Comparison of ENCODE assay signal across 30 mouse cellular contexts in the genomic region with DNA sequence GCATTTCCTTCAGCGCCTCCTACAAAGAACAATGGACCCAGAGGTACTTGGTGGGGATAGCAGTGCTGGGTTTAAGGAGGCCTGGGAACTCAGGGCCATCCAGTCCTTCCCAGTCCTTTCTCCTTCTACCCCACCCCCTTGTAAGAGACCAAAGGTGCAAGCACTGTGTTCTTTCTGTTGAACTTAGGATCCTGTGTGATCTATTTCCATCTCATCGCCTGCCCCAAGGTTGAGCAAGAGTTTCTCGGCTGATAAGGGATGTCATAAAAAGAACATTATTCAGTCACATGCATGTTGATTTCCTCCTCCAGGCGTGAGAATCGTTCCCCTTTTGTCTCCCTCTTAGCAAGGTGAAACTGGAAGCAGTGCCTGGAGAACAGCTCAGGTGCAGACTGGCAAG. TPM values are rescaled to one million over a fixed set of nuclear protein-coding genes. Genes with fewer than 3 reads are reported as not detected.
DNase-seq lines count a peak whose midpoint lies in the region; ATAC-seq and TF ChIP-seq lines count a peak whose summit lies in the region.
"Had no signal": no experiment of that assay in that cellular context is flagged by ENCODE, and none has a peak within 500 bp of the region (broad histone marks: within the 10 kb centered on the region; RNA-seq: fewer than 3 reads in every experiment).

No protein-coding gene starts in this region.

- H3K27me3 ChIP-seq in stomach, embryonic 15.5 days (replicated peaks) = no peaks in the 10 kb centered on the region
- no peaks in the 10 kb centered on the region for H3K27me3 ChIP-seq in stomach, postnatal 0 days (ENCODE audit: control insufficient read depth, insufficient read depth, low read length)
- no peaks in the 10 kb centered on the region for H3K27me3 ChIP-seq in intestine, embryonic 16.5 days (replicated peaks; ENCODE audit: control insufficient read depth, insufficient read depth, low read length)
- H3K27me3 ChIP-seq in small intestine, adult 2 months (ENCODE audit: control insufficient read depth, insufficient read depth, low read length) = no peaks in the 10 kb centered on the region
- H3K27me3 ChIP-seq in cerebellum, adult 2 months (ENCODE audit: control insufficient read depth, insufficient read depth, low read length) = no peaks in the 10 kb centered on the region
- H3K27me3 ChIP-seq: CH12.LX; embryonic facial prominence, embryonic 13.5 days; forebrain, embryonic 12.5 days; forebrain, embryonic 15.5 days; heart, embryonic 15.5 days; hindbrain, embryonic 15.5 days; Patski had no signal

- no peak for TF ChIP-seq CTCF in stomach, postnatal 0 days (IDR thresholded peaks at IDR 0.05; ENCODE audit: low read depth)
- no peak for TF ChIP-seq CTCF in small intestine, adult 2 months (IDR thresholded peaks at IDR 0.05; ENCODE audit: extremely low read depth, insufficient read length, insufficient replicate concordance, low read depth, low read length)
- TF ChIP-seq CTCF in cerebellum, adult 2 months (IDR thresholded peaks at IDR 0.05; ENCODE audit: borderline replicate concordance, insufficient read depth, low read depth, low read length) = no peak

- peaks cover 2% of the 10 kb centered on the region; the same call in 1 of the 2 replicates for H3K36me3 ChIP-seq in stomach, embryonic 15.5 days
- peaks cover 6% of the 10 kb centered on the region; the same call in 1 of the 2 replicates for H3K36me3 ChIP-seq in stomach, postnatal 0 days (ENCODE audit: control insufficient read depth, insufficient read depth, low read length)
- H3K36me3 ChIP-seq in intestine, embryonic 16.5 days (ENCODE audit: control insufficient read depth, insufficient read depth, low read length) = no peaks in the 10 kb centered on the region; the same call in 1 of the 2 replicates
- peaks cover 9% of the 10 kb centered on the region for H3K36me3 ChIP-seq in small intestine, adult 2 months (ENCODE audit: control insufficient read depth, insufficient read depth, low read length)

- no peaks in the 10 kb centered on the region for H3K9me3 ChIP-seq in stomach, embryonic 15.5 days
- H3K9me3 ChIP-seq in stomach, postnatal 0 days (ENCODE audit: control insufficient read depth, low read length) = no peaks in the 10 kb centered on the region
- no peaks in the 10 kb centered on the region for H3K9me3 ChIP-seq in intestine, embryonic 16.5 days (ENCODE audit: control insufficient read depth, low read length)
- H3K9me3 ChIP-seq: embryonic facial prominence, embryonic 10.5 days; embryonic facial prominence, embryonic 13.5 days; forebrain, embryonic 12.5 days; forebrain, embryonic 15.5 days; G1E; heart, embryonic 15.5 days; hindbrain, embryonic 15.5 days had no signal

- TF ChIP-seq POLR2A in small intestine, adult 2 months (IDR thresholded peaks at IDR 0.05; ENCODE audit: low read depth, low read length) = no peak
- no peak for TF ChIP-seq POLR2A in cerebellum, adult 2 months (IDR thresholded peaks at IDR 0.05; ENCODE audit: borderline replicate concordance, insufficient read depth, low read length)

- 0 out of 2 replicates have a peak, but pooled peaks have one; percentile 53 for ATAC-seq in stomach, embryonic 15.5 days (ENCODE audit: insufficient read depth, low FRiP score, low read depth)
- no peak for ATAC-seq in stomach, postnatal 0 days (ENCODE audit: low FRiP score, low TSS enrichment)
- ATAC-seq in intestine, embryonic 16.5 days = peak; percentile 98
- ATAC-seq: forebrain, embryonic 15.5 days; Patski had no signal

- DNase-seq in stomach, postnatal 0 days (ENCODE audit: low spot score) = no peak
- no peak for DNase-seq in c-Kit-positive CD71-positive TER-119-positive erythroid progenitor cells, embryonic 14.5 days (ENCODE audit: low spot score)
- no peak for DNase-seq in layer of hippocampus, postnatal 25 days (ENCODE audit: extremely low spot score in 1 of 2, low spot score in 1 of 2)
- DNase-seq in cerebellum, adult 2 months = no peak
- DNase-seq: adrenal gland, postnatal 10 days; adrenal gland, postnatal 36 days; B cell, adult 2 months; cerebellum, adult 11 months; cerebellum, adult 8-10 months; cerebellum, postnatal 10 days; cerebellum, postnatal 36 days; embryo, embryonic 11 days; gastrocnemius, postnatal 36 days; heart, adult 11 months; heart, postnatal 10 days; heart, postnatal 36 days had no signal

- H3K27ac ChIP-seq in stomach, embryonic 15.5 days = no peak overlapping the region
- no peak overlapping the region for H3K27ac ChIP-seq in stomach, postnatal 0 days (replicated peaks)
- H3K27ac ChIP-seq in intestine, embryonic 16.5 days (ENCODE audit: low read length) = peak overlapping the region; percentile 97
- peak overlapping the region; percentile 67 for H3K27ac ChIP-seq in small intestine, adult 2 months (ENCODE audit: insufficient read depth, low read depth, low read length)
- H3K27ac ChIP-seq in cerebellum, adult 2 months (ENCODE audit: insufficient read depth, low read length) = no peak overlapping the region
- H3K27ac ChIP-seq: embryonic facial prominence, embryonic 10.5 days; embryonic facial prominence, embryonic 13.5 days; forebrain, embryonic 12.5 days; forebrain, embryonic 15.5 days; heart, embryonic 15.5 days; hindbrain, embryonic 15.5 days had no signal

- H3K4me3 ChIP-seq in stomach, embryonic 15.5 days (replicated peaks) = no peak overlapping the region
- no peak overlapping the region for H3K4me3 ChIP-seq in stomach, postnatal 0 days (ENCODE audit: low read depth, low read length)
- no peak overlapping the region for H3K4me3 ChIP-seq in intestine, embryonic 16.5 days (ENCODE audit: low read length)
- H3K4me3 ChIP-seq in small intestine, adult 2 months (ENCODE audit: low read depth, low read length) = no peak overlapping the region
- no peak overlapping the region for H3K4me3 ChIP-seq in cerebellum, adult 2 months (replicated peaks; ENCODE audit: insufficient read depth, low read depth, low read length)
- H3K4me3 ChIP-seq: embryonic facial prominence, embryonic 10.5 days; embryonic facial prominence, embryonic 13.5 days; erythroblast, embryonic 14.5 days; forebrain, embryonic 12.5 days; forebrain, embryonic 15.5 days; heart, embryonic 15.5 days; hindbrain, embryonic 15.5 days had no signal

- H3K4me2 ChIP-seq in stomach, embryonic 15.5 days = no peak overlapping the region
- H3K4me2 ChIP-seq in stomach, postnatal 0 days (replicated peaks; ENCODE audit: low read depth) = no peak overlapping the region
- H3K4me2 ChIP-seq in intestine, embryonic 16.5 days (ENCODE audit: low read depth, low read length) = no peak overlapping the region
- H3K4me2 ChIP-seq: embryonic facial prominence, embryonic 13.5 days; forebrain, embryonic 12.5 days; forebrain, embryonic 15.5 days; heart, embryonic 11.5 days; heart, embryonic 15.5 days; hindbrain, embryonic 15.5 days had no signal

- H3K9ac ChIP-seq in stomach, embryonic 15.5 days = no peak overlapping the region
- H3K9ac ChIP-seq in stomach, postnatal 0 days (ENCODE audit: low read length) = no peak overlapping the region
- H3K9ac ChIP-seq in intestine, embryonic 16.5 days (ENCODE audit: low read depth, low read length) = peak overlapping the region; percentile 50; the same call in 1 of the 2 replicates
- H3K9ac ChIP-seq: embryonic facial prominence, embryonic 13.5 days; forebrain, embryonic 12.5 days; forebrain, embryonic 15.5 days; heart, embryonic 15.5 days; hindbrain, embryonic 15.5 days had no signal

- WGBS in stomach, embryonic 15.5 days = 79% methylated on average over 5 of the region's 5 CpGs
- 86% methylated on average over 5 of the region's 5 CpGs for WGBS in stomach, postnatal 0 days
- WGBS in intestine, embryonic 16.5 days = 56% methylated on average over 5 of the region's 5 CpGs
- WGBS in small intestine, adult 2 months = 28% methylated on average over 5 of the region's 5 CpGs
- 89% methylated on average over 5 of the region's 5 CpGs for WGBS in cerebellum, adult 2 months

- H3K4me1 ChIP-seq in stomach, embryonic 15.5 days = no peaks in the 10 kb centered on the region
- no peaks in the 10 kb centered on the region for H3K4me1 ChIP-seq in stomach, postnatal 0 days (replicated peaks; ENCODE audit: control insufficient read depth, insufficient read depth)
- 0 out of 2 replicates have a peak, but pooled peaks cover 4% of the 10 kb centered on the region for H3K4me1 ChIP-seq in intestine, embryonic 16.5 days (ENCODE audit: control insufficient read depth, insufficient read depth, low read length)
- peaks cover 9% of the 10 kb centered on the region; the same call in 1 of the 2 replicates for H3K4me1 ChIP-seq in small intestine, adult 2 months (ENCODE audit: control insufficient read depth, insufficient read depth, insufficient read length, low read length)
- no peaks in the 10 kb centered on the region for H3K4me1 ChIP-seq in cerebellum, adult 2 months (ENCODE audit: control insufficient read depth, insufficient read depth, low read length)
- H3K4me1 ChIP-seq: embryonic facial prominence, embryonic 10.5 days; embryonic facial prominence, embryonic 13.5 days; forebrain, embryonic 12.5 days; forebrain, embryonic 15.5 days; heart, embryonic 15.5 days; hindbrain, embryonic 15.5 days had no signal

- no peak for TF ChIP-seq EP300 in stomach, postnatal 0 days (optimal IDR thresholded peaks at IDR 0.05)

RNA-seq across cellular contexts. Expression of a gene that starts 8.4 kb away (rescaled TPM):
- polyA plus RNA-seq in stomach, embryonic 15.5 days (2015; fragmentation: Nextera tagmentation; extraction: Ambion mirVana) = 8.8 and 9.0 TPM in 2 replicates
- 2.6 and 2.7 TPM in 2 replicates for polyA plus RNA-seq in stomach, postnatal 0 days (2015; fragmentation: Nextera tagmentation; extraction: Ambion mirVana)
- polyA plus RNA-seq in intestine, embryonic 16.5 days (2015; fragmentation: Nextera tagmentation; extraction: Ambion mirVana) = 13.3 and 13.5 TPM in 2 replicates
- polyA plus RNA-seq in small intestine, adult 2 months (2012; rRNA removed) = 10.5 and 20.4 TPM in 2 replicates
- 10 to 100 TPM; 14.3 to 21.1 TPM for total RNA-seq in layer of hippocampus, postnatal 25 days (2021)
- 18.8 and 19.1 TPM in 2 replicates for polyA plus RNA-seq in cerebellum, adult 2 months (2012; rRNA removed)

RNA-seq across cellular contexts. Expression of a gene that starts 8.5 kb away (rescaled TPM):
- polyA plus RNA-seq in stomach, embryonic 15.5 days (2015; fragmentation: Nextera tagmentation; extraction: Ambion mirVana) = 20.5 and 25.6 TPM in 2 replicates
- polyA plus RNA-seq in stomach, postnatal 0 days (2015; fragmentation: Nextera tagmentation; extraction: Ambion mirVana) = 6.9 and 7.7 TPM in 2 replicates
- polyA plus RNA-seq in intestine, embryonic 16.5 days (2015; fragmentation: Nextera tagmentation; extraction: Ambion mirVana) = 53.5 and 67.5 TPM in 2 replicates
- 8.4 and 13.6 TPM in 2 replicates for polyA plus RNA-seq in small intestine, adult 2 months (2012; rRNA removed)
- 1 to 10 TPM; 4.6 to 5.4 TPM for total RNA-seq in layer of hippocampus, postnatal 25 days (2021)
- 4.8 and 5.5 TPM in 2 replicates for polyA plus RNA-seq in cerebellum, adult 2 months (2012; rRNA removed)

RNA-seq across cellular contexts. Expression of a gene that starts 24.5 kb away (rescaled TPM):
- 8.6 and 9.9 TPM in 2 replicates for polyA plus RNA-seq in stomach, embryonic 15.5 days (2015; fragmentation: Nextera tagmentation; extraction: Ambion mirVana)
- polyA plus RNA-seq in stomach, postnatal 0 days (2015; fragmentation: Nextera tagmentation; extraction: Ambion mirVana) = 3.3 and 3.4 TPM in 2 replicates
- 10.7 and 11.4 TPM in 2 replicates for polyA plus RNA-seq in intestine, embryonic 16.5 days (2015; fragmentation: Nextera tagmentation; extraction: Ambion mirVana)
- 1.7 and 2.4 TPM in 2 replicates for polyA plus RNA-seq in small intestine, adult 2 months (2012; rRNA removed)
- 10 to 100 TPM; 22.0 to 26.2 TPM for total RNA-seq in layer of hippocampus, postnatal 25 days (2021)
- 20.0 and 20.1 TPM in 2 replicates for polyA plus RNA-seq in cerebellum, adult 2 months (2012; rRNA removed)

RNA-seq across cellular contexts. Expression of a gene that starts 41.5 kb away (rescaled TPM):
- 6.3 and 7.0 TPM in 2 replicates for polyA plus RNA-seq in stomach, embryonic 15.5 days (2015; fragmentation: Nextera tagmentation; extraction: Ambion mirVana)
- polyA plus RNA-seq in stomach, postnatal 0 days (2015; fragmentation: Nextera tagmentation; extraction: Ambion mirVana) = 3.1 and 3.2 TPM in 2 replicates
- polyA plus RNA-seq in intestine, embryonic 16.5 days (2015; fragmentation: Nextera tagmentation; extraction: Ambion mirVana) = 8.2 and 8.3 TPM in 2 replicates
- 2.8 and 4.9 TPM in 2 replicates for polyA plus RNA-seq in small intestine, adult 2 months (2012; rRNA removed)
- 10 to 100 TPM; 55.1 to 56.1 TPM for total RNA-seq in layer of hippocampus, postnatal 25 days (2021)
- polyA plus RNA-seq in cerebellum, adult 2 months (2012; rRNA removed) = 26.0 and 27.1 TPM in 2 replicates

Comparison
In these comparisons a context has a peak if more than half of its experiments do, and no peak if none do; other contexts are left out.
1. H3K27ac ChIP-seq: peak in intestine, embryonic 16.5 days (single experiment) and small intestine, adult 2 months (single experiment); none in stomach, embryonic 15.5 days (single experiment), stomach, postnatal 0 days (single experiment) and cerebellum, adult 2 months (single experiment).